Mouse (Mus musculus) neural tube, embryonic 13.5 days (tissue): Measurements from ENCODE around the gene Upf2. TPM values are rescaled to one million over a fixed set of nuclear protein-coding genes. Genes with fewer than 3 reads are reported as not detected.
"Not testable (repeated sequence)": the region's sequence is repeated elsewhere in the genome, so short reads cannot be mapped to it uniquely, and the experiment has no call there.

Source experiments
- ATAC-seq: fragments of 200-750 bp; cut with Nextera tagmentation; 2 replicates; pipeline ENCODE4 v1.8.0; 2017; ENCODE audit warnings: low read depth, mild to moderate bottlenecking, moderate TSS enrichment, moderate library complexity
- H3K27ac ChIP-seq: fragments of 300-500 bp; sonication (generic); replicated peaks from 2 replicates; pipeline ENCODE4 v1.5.1; 2015; ENCODE audit warnings: moderate library complexity, mild to moderate bottlenecking, inconsistent platforms
- H3K27me3 ChIP-seq: fragments of 300-500 bp; sonication (generic); 2 replicates; pipeline ENCODE4 v1.6.1; 2015; ENCODE audit warnings: mild to moderate bottlenecking, inconsistent platforms
- H3K36me3 ChIP-seq: fragments of 300-500 bp; sonication (generic); 2 replicates; pipeline ENCODE4 v1.6.1; 2015; ENCODE audit warnings: mild to moderate bottlenecking, inconsistent platforms
- H3K4me1 ChIP-seq: fragments of 300-500 bp; sonication (generic); replicated peaks from 2 replicates; pipeline ENCODE4 v1.6.1; 2015; ENCODE audit warnings: inconsistent platforms
- H3K4me2 ChIP-seq: fragments of 300-500 bp; sonication (generic); 2 replicates; pipeline ENCODE4 v1.6.1; 2015; ENCODE audit warnings: inconsistent platforms, mild to moderate bottlenecking, moderate library complexity
- H3K4me3 ChIP-seq: fragments of 300-500 bp; sonication (generic); 2 replicates; pipeline ENCODE4 v1.5.1; 2015; ENCODE audit warnings: mild to moderate bottlenecking, inconsistent platforms
- H3K9ac ChIP-seq: fragments of 300-500 bp; sonication (generic); 2 replicates; pipeline ENCODE4 v1.6.1; 2015; ENCODE audit warnings: moderate library complexity, mild to moderate bottlenecking, inconsistent platforms
- H3K9me3 ChIP-seq: fragments of 300-500 bp; sonication (generic); 2 replicates; pipeline ENCODE4 v1.6.1; 2016; ENCODE audit warnings: inconsistent platforms
- WGBS: fragments of 180-500 bp; shearing (Covaris S2); methylation state at CpG from one replicate; pipeline ENCODE4 v1.1.7; 2015; 5-methylcytosine and 5-hydroxymethylcytosine counted together
- polyA plus RNA-seq: library from polyadenylated mRNA; unstranded; fragments of >200 nt; fragmentation: Nextera tagmentation; extraction: Ambion mirVana; gene quantifications from 2 replicates; pipeline ENCODE4 v1.2.1, GENCODE M21; 2015

Upf2 gene
- polyA plus RNA-seq, 1 experiment from 2014 or later: 8.0 TPM

- no peak for ATAC-seq
- H3K9ac ChIP-seq: no peak overlapping the region
- no peak overlapping the region for H3K4me2 ChIP-seq
- WGBS: 71% methylated on average over 6 of the region's 6 CpGs
- no peaks in the 10 kb centered on the region for H3K27me3 ChIP-seq
- 0 out of 2 replicates have a peak, but pooled peaks cover 6% of the 10 kb centered on the region for H3K4me1 ChIP-seq
- peaks cover 2% of the 10 kb centered on the region; the same call in 1 of the 2 replicates for H3K36me3 ChIP-seq
- no peaks in the 10 kb centered on the region for H3K9me3 ChIP-seq
- H3K27ac ChIP-seq: no peak overlapping the region
- no peak overlapping the region for H3K4me3 ChIP-seq
These were observed 15.2 kb upstream of the Upf2 start for GRCm38 (mm10) chr2:5936068-5936467.

DNA sequence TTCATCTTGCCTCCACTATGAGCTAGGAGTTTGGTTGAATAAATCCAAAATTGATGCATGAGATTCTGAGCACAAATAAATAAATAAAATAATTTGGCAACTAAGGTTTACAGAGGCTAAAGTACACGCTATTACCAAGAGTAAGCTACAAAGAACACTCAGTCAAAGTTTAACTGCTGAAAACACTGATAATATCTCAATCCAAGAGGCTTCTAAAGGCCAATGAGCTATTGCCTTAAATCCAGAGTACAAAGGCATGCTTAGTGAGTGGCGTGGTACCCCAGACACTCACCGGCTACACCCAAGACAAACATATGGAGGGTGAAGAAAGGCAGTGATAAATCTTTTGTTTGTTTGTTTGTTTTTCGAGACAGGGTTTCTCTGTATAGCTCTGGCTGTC is 14.7 kb upstream of the Upf2 start:
- no peak for ATAC-seq
- Histone ChIP-seq H3K4me1 (peaks cover 6% of the 10 kb centered on the region; the same call in 1 of the 2 replicates), H3K4me2 (no peak overlapping the region), H3K9me3 (no peaks in the 10 kb centered on the region), H3K27ac (no peak overlapping the region), H3K27me3 (no peaks in the 10 kb centered on the region), H3K9ac (no peak overlapping the region), H3K4me3 (no peak overlapping the region), H3K36me3 (no peaks in the 10 kb centered on the region)
- 77% methylated on average over 4 of the region's 4 CpGs for WGBS

- ATAC-seq: no peak
- 94% methylated on average over 3 of the region's 3 CpGs for WGBS
- Histone ChIP-seq H3K9ac (no peak overlapping the region), H3K4me2 (no peak overlapping the region), H3K36me3 (no peaks in the 10 kb centered on the region), H3K27me3 (no peaks in the 10 kb centered on the region), H3K4me1 (peaks cover 18% of the 10 kb centered on the region; the same call in 1 of the 2 replicates), H3K27ac (no peak overlapping the region), H3K9me3 (no peaks in the 10 kb centered on the region), H3K4me3 (no peak overlapping the region)
These were observed 11.9 kb upstream of the Upf2 start for GRCm38 (mm10) chr2:5939319-5939718.

GRCm38 (mm10) chr2:5939911-5940310 is 11.4 kb upstream of the Upf2 start:
- ATAC-seq: no peak
- H3K4me2 ChIP-seq: no peak overlapping the region
- 90% methylated on average over 14 of the region's 14 CpGs for WGBS

DNA sequence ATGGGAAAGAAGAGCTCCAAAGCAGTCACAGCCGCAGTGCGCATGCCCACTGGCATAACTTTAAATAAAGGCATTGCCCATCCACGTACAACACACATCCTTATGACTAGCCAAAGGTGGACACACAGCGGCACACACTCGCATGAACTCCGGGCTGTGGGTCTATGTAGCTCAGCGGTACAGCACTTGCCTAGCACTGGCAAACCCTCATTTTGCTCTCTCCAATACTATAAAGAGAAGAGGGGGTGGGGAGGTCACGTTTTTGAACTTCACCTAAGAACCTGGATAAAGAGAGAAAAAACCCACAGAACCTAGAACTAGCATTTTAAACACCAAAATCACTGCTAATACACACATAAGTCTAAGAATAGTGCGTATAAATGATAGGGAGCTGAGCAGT is 10.3 kb upstream of the Upf2 start:
- Histone ChIP-seq H3K9me3 (no peaks in the 10 kb centered on the region), H3K9ac (no peak overlapping the region), H3K4me3 (no peak overlapping the region), H3K27ac (no peak overlapping the region), H3K27me3 (no peaks in the 10 kb centered on the region), H3K4me2 (no peak overlapping the region), H3K36me3 (no peaks in the 10 kb centered on the region), H3K4me1 (peaks cover 18% of the 10 kb centered on the region; the same call in 1 of the 2 replicates)
- no peak for ATAC-seq
- 96% methylated on average over 9 of the region's 9 CpGs for WGBS

More at GRCm38 (mm10) chr2:5939911-5940310, 11.4 kb upstream of the Upf2 start:
- H3K36me3 ChIP-seq: no peaks in the 10 kb centered on the region
- no peak overlapping the region for H3K9ac ChIP-seq
- H3K27ac ChIP-seq: no peak overlapping the region
- H3K4me1 ChIP-seq: peaks cover 18% of the 10 kb centered on the region; the same call in 1 of the 2 replicates
- no peak overlapping the region for H3K4me3 ChIP-seq
- no peaks in the 10 kb centered on the region for H3K27me3 ChIP-seq
- H3K9me3 ChIP-seq: no peaks in the 10 kb centered on the region

DNA sequence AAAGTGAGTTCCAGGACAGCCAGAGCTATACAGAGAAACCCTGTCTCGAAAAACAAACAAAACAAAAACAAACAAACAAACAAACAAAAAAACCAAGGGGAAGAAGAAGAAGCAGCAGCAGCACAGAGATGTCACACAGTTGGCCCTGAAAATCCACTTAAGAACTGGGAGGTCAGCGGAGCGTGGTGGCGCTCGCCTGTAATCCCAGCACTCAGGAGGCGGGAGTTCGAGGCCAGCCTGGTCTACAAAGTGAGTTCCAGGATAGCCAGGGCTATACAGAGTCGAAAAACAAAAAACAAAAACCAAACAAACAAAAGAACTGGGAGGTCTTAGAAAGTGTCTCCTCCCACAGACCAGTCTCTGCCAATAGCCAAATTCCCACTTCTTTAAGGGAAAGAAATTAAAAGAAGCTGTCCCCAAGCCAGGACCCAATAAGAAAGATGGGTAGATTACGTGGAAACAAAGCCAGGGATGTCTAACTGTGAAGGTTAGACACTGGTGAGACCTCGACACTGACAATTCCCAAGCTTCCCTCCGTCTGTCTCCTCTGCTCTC is 9.3 kb upstream of the Upf2 start:
- peaks cover 18% of the 10 kb centered on the region; the same call in 1 of the 2 replicates for H3K4me1 ChIP-seq
- H3K9me3 ChIP-seq: no peaks in the 10 kb centered on the region
- peak overlapping the region; percentile 79 for H3K9ac ChIP-seq
- no peaks in the 10 kb centered on the region for H3K27me3 ChIP-seq
- no peaks in the 10 kb centered on the region for H3K36me3 ChIP-seq
- WGBS: 58% methylated on average over 11 of the region's 11 CpGs
- H3K4me2 ChIP-seq: peak overlapping the region; percentile 76
- peak overlapping the region; percentile 42; the same call in 1 of the 2 replicates for H3K27ac ChIP-seq
- H3K4me3 ChIP-seq: peak overlapping the region; percentile 64
- ATAC-seq: peak; percentile 25; the same call in 1 of the 2 replicates

DNA sequence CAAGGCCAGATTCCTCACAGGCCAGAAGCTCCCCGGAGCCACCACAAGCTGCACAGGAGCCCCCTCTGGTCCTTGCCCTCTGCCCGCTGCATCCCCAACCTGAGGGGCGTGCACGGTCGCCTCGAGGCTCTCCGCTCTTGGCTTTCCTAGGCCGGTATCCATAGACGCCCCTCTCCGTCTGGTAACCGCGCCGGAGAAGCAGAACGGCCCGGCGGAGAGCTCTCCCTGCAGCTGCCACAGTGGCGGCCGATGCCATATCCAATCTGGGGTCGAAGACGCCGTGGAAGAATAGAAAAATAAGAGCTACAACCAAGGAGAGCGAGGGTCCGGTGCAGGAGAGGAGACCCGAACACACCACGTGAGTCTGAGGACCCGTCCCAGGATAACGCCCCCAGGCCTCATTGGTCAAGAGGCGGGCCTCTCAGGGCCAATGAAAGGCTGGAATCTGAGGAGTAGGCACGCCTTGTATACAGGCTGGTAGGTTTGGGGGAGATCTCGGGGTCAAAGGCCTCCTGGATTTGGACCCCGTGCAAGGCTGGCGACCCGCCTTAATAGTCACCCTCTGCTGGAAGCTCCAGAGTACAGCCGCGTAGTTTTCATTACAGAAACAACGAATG is 8.7 kb upstream of the Upf2 start, which contains the start of gene Dhtkd1:
TSS of gene Dhtkd1 (minus strand) at position 377 of the 617 bp plus-strand sequence.
- peaks cover 18% of the 10 kb centered on the region; the same call in 1 of the 2 replicates for H3K4me1 ChIP-seq
- H3K9ac ChIP-seq: peak within 1 kb of the TSS; percentile 79
- peak within 1 kb of the TSS; percentile 42 for H3K27ac ChIP-seq
- WGBS: under 1% methylated on average over 36 of the region's 36 CpGs
- H3K36me3 ChIP-seq: no peaks in the 10 kb centered on the region
- ATAC-seq: peak; percentile 93
- no peaks in the 10 kb centered on the region for H3K9me3 ChIP-seq
- no peaks in the 10 kb centered on the region for H3K27me3 ChIP-seq
- peak within 1 kb of the TSS; percentile 76 for H3K4me2 ChIP-seq
- H3K4me3 ChIP-seq: peak within 1 kb of the TSS; percentile 64

DNA sequence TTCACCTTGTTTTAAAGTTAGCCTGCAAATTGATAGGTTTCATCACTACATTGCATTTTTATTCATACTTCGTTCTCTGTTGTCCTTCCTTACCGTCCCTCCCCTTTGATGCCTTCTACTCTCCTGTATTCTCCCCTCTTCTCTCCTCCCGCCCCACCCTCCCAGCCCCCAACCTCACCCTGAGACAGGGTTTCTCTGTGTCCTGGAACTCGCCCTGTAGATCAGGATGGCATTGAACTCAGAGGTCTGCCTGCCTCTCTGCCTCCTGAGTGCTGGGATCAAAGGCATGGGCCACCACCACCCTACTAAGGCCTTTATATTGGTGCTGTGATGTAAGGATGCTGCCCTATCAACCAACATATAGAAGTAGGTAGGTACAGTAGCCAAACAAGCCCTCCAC is 8.2 kb upstream of the Upf2 start:
- Histone ChIP-seq H3K27me3 (no peaks in the 10 kb centered on the region), H3K36me3 (no peaks in the 10 kb centered on the region), H3K9me3 (no peaks in the 10 kb centered on the region), H3K4me1 (peaks cover 18% of the 10 kb centered on the region; the same call in 1 of the 2 replicates), H3K27ac (no peak overlapping the region), H3K4me2 (peak overlapping the region; percentile 76), H3K9ac (no peak overlapping the region), H3K4me3 (peak overlapping the region; percentile 64)
- 40% methylated on average over 4 of the region's 4 CpGs for WGBS
- ATAC-seq: peak; percentile 25; the same call in 1 of the 2 replicates

GRCm38 (mm10) chr2:5945629-5946028 is 5.6 kb upstream of the Upf2 start:
- ATAC-seq: no peak
- 94% methylated on average over 1 of the region's 1 CpGs for WGBS
- no peak overlapping the region for H3K4me3 ChIP-seq
- no peaks in the 10 kb centered on the region for H3K27me3 ChIP-seq
- H3K36me3 ChIP-seq: no peaks in the 10 kb centered on the region
- H3K27ac ChIP-seq: no peak overlapping the region
- H3K9ac ChIP-seq: no peak overlapping the region
- H3K4me2 ChIP-seq: no peak overlapping the region
- H3K9me3 ChIP-seq: no peaks in the 10 kb centered on the region
- peaks cover 22% of the 10 kb centered on the region for H3K4me1 ChIP-seq

DNA sequence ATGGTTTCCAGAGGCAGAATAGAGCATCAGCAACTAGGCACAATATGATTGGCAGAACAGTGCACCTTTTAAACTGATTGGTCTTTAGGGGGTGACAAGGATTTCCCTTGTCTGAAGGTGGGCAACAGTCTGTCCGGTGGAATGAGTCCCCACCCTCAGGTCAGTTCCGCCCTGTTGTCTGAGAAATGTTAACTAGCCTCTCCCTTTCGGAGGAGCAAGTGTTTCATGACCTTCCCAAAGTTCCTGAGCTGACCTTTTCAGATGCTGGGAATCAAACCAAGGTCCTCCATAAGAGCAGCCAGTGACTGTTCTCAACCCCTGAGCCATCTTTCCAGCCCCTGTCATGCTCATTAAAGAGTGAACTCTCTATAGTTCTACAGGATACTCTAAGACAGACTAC is 4.4 kb upstream of the Upf2 start:
- Histone ChIP-seq H3K27ac (no peak overlapping the region), H3K9ac (no peak overlapping the region), H3K4me3 (no peak overlapping the region), H3K36me3 (no peaks in the 10 kb centered on the region), H3K4me2 (no peak overlapping the region), H3K27me3 (no peaks in the 10 kb centered on the region), H3K9me3 (no peaks in the 10 kb centered on the region), H3K4me1 (peaks cover 17% of the 10 kb centered on the region)
- WGBS: 84% methylated on average over 3 of the region's 3 CpGs
- ATAC-seq: no peak

DNA sequence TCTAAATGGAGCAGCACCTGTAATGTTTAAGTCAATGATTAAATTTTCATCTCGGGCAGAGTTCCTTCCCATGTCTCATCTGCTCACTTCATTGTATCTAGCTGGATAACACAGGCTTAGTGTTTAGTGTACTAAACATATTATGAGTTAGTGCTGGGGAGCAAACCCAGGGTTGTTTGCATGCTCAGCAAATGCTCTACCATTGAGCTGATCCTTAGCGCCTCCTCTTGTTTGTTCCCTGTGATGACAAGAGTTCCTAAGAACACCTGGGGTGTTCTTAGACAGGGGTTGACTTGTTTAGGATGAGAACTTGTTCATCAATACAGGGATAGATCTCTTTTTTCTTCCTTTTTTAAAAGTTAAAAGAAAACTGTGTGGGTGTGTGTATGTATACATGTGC is 2.3 kb upstream of the Upf2 start:
- H3K9ac ChIP-seq: no peak overlapping the region
- peaks cover 21% of the 10 kb centered on the region for H3K4me1 ChIP-seq
- no peak overlapping the region for H3K4me2 ChIP-seq
- H3K36me3 ChIP-seq: no peaks in the 10 kb centered on the region
- no peak for ATAC-seq
- H3K9me3 ChIP-seq: no peaks in the 10 kb centered on the region
- no peaks in the 10 kb centered on the region for H3K27me3 ChIP-seq
- no peak overlapping the region for H3K27ac ChIP-seq
- WGBS: 97% methylated on average over 2 of the region's 2 CpGs
- no peak overlapping the region for H3K4me3 ChIP-seq

DNA sequence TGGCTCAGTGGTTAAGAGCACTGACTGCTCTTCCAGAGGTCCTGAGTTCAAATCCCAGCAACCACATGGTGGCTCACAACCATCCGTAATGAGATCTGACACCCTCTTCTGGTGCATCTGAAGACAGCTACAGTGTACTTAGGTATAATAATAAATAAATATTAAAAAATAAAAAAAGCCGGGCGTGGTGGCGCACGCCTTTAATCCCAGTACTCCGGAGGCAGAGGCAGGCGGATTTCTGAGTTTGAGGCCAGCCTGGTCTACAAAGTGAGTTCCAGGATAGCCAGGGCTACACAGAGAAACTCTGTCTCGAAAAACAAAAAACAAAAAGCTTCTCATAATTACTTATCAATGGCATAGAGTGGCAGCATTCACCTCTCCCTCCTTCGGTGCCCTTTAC is 1.4 kb upstream of the Upf2 start:
- H3K4me3 ChIP-seq: peak overlapping the region; percentile 70
- H3K9me3 ChIP-seq, H3K9ac ChIP-seq, ATAC-seq, H3K27ac ChIP-seq, H3K27me3 ChIP-seq, H3K36me3 ChIP-seq: not testable (repeated sequence)
- peak overlapping the region; percentile 71 for H3K4me2 ChIP-seq
- H3K4me1 ChIP-seq: peaks cover 21% of the 10 kb centered on the region
- WGBS: 93% methylated on average over 9 of the region's 9 CpGs
